Mouse (Mus musculus) embryo, embryonic 10 days (tissue): ENCODE measurements around the gene Fcgr1.
"Not testable (repeated sequence)": the region's sequence is repeated elsewhere in the genome, so short reads cannot be mapped to it uniquely, and the experiment has no call there.

Experiments
- DNase-seq: peaks from one replicate; pipeline ENCODE4 v3.0.0-alpha.2; 2015; ENCODE audit warnings: low spot score

Gene Fcgr1

GRCm38 (mm10) chr3:96247356-96248140, 46.2 kb downstream of the Fcgr1 start:
- peak; percentile 31 for DNase-seq

- not testable (repeated sequence) for DNase-seq
Observed at GRCm38 (mm10) chr3:96246427-96246856, 47.3 kb downstream of the Fcgr1 start, which contains the start of gene Hist2h3c1. Gene Hist2h3c1, plus strand, starts transcription at chr3:96246685.

- not testable (repeated sequence) for DNase-seq
Observed at GRCm38 (mm10) chr3:96246018-96246417, 47.8 kb downstream of the Fcgr1 start.

GRCm38 (mm10) chr3:96245003-96245886, 48.5 kb downstream of the Fcgr1 start, which contains the start of gene Hist2h2aa1:
Gene Hist2h2aa1, plus strand, starts transcription at chr3:96245497.
- peak; percentile 77 for DNase-seq

- no peak for DNase-seq
Observed at GRCm38 (mm10) chr3:96243921-96244572, 49.7 kb downstream of the Fcgr1 start.

GRCm38 (mm10) chr3:96240799-96241197, 53.0 kb downstream of the Fcgr1 start:
- no peak for DNase-seq

- DNase-seq = peak; percentile 78
Observed at GRCm38 (mm10) chr3:96239949-96240798, 53.6 kb downstream of the Fcgr1 start, which contains the start of gene Hist2h2aa2. Gene Hist2h2aa2, minus strand, starts transcription at chr3:96240276.

- not testable (repeated sequence) for DNase-seq
Observed at GRCm38 (mm10) chr3:96238954-96239793, 54.6 kb downstream of the Fcgr1 start, which contains the start of gene Hist2h3c2. Gene Hist2h3c2, minus strand, starts transcription at chr3:96239127.

- DNase-seq = peak; percentile 72
Observed at GRCm38 (mm10) chr3:96237904-96238511, 55.8 kb downstream of the Fcgr1 start.

- DNase-seq = peak; percentile 60
Observed at GRCm38 (mm10) chr3:96237335-96237903, 56.4 kb downstream of the Fcgr1 start.

GRCm38 (mm10) chr3:96236834-96237334, 56.9 kb downstream of the Fcgr1 start:
- peak; percentile 27 for DNase-seq

- no peak for DNase-seq
Observed at GRCm38 (mm10) chr3:96235836-96236235, 57.9 kb downstream of the Fcgr1 start.

GRCm38 (mm10) chr3:96234914-96235313, 58.9 kb downstream of the Fcgr1 start:
- no peak for DNase-seq
